In genomic region chr13:7518090-7518489, GRCm38 (mm10) we compare ENCODE assay signal across 17 mouse cellular contexts.
"Had no signal": no experiment of that assay in that cellular context is flagged by ENCODE, and none has a peak within 500 bp of the region (broad histone marks: within the 10 kb centered on the region; RNA-seq: fewer than 3 reads in every experiment).

No protein-coding gene starts in this region.

- ATAC-seq: lung, postnatal 0 days; midbrain, embryonic 13.5 days; midbrain, embryonic 15.5 days had no signal

- DNase-seq: lung, adult 2 months; lung, postnatal 14 days; lung, postnatal 36 days; right cerebral cortex, postnatal 14 days; right cerebral cortex, postnatal 4 days; spleen, adult 18-20 months; thymus, adult 18-20 months; thymus, postnatal 14 days; thymus, postnatal 36 days had no signal

- H3K9ac ChIP-seq: lung, embryonic 15.5 days; midbrain, embryonic 13.5 days; midbrain, embryonic 15.5 days; neural tube, embryonic 12.5 days had no signal

- H3K27ac ChIP-seq: lung, embryonic 15.5 days; macrophage; midbrain, embryonic 13.5 days; midbrain, embryonic 15.5 days; neural tube, embryonic 12.5 days had no signal

- H3K36me3 ChIP-seq: lung, embryonic 15.5 days; midbrain, embryonic 13.5 days; midbrain, embryonic 15.5 days; neural tube, embryonic 12.5 days had no signal

- H3K27me3 ChIP-seq: lung, embryonic 15.5 days; megakaryocyte, embryonic 14.5 days; midbrain, embryonic 13.5 days; midbrain, embryonic 15.5 days; neural tube, embryonic 12.5 days had no signal

- H3K4me2 ChIP-seq: lung, embryonic 15.5 days; midbrain, embryonic 11.5 days; midbrain, embryonic 13.5 days; midbrain, embryonic 15.5 days; neural tube, embryonic 12.5 days had no signal

- H3K4me1 ChIP-seq: lung, embryonic 15.5 days; megakaryocyte, embryonic 14.5 days; midbrain, embryonic 13.5 days; midbrain, embryonic 15.5 days; neural tube, embryonic 12.5 days had no signal

- H3K4me3 ChIP-seq: lung, embryonic 15.5 days; megakaryocyte, embryonic 14.5 days; midbrain, embryonic 13.5 days; midbrain, embryonic 15.5 days; neural tube, embryonic 12.5 days had no signal

- H3K9me3 ChIP-seq: lung, embryonic 15.5 days; megakaryocyte, embryonic 14.5 days; midbrain, embryonic 13.5 days; midbrain, embryonic 15.5 days; neural tube, embryonic 12.5 days had no signal
